Mouse (Mus musculus) hindbrain, embryonic 12.5 days (tissue): ENCODE measurements at regions not wholly inside any gene's neighbourhood (a gene's known extent, or its start where the extent isn't known, plus 50 kb on each side); places are given as distances from the start of the nearest gene placed in this dataset.

Experiments used
- ATAC-seq: fragments of 200-750 bp; cut with Nextera tagmentation; 2 replicates; pipeline ENCODE4 v1.8.0; 2017; ENCODE audit warnings: moderate TSS enrichment; ENCODE audit not compliant: low FRiP score
- H3K27ac ChIP-seq: fragments of 300-500 bp; sonication (generic); 2 replicates; pipeline ENCODE4 v1.5.1; 2016; ENCODE audit warnings: mild to moderate bottlenecking
- H3K27me3 ChIP-seq: fragments of 300-500 bp; sonication (generic); 2 replicates; pipeline ENCODE4 v1.6.1; 2016; ENCODE audit warnings: mild to moderate bottlenecking
- H3K36me3 ChIP-seq: fragments of 300-500 bp; sonication (generic); 2 replicates; pipeline ENCODE4 v1.6.1; 2016; ENCODE audit warnings: mild to moderate bottlenecking
- H3K4me1 ChIP-seq: fragments of 300-500 bp; sonication (generic); 2 replicates; pipeline ENCODE4 v1.6.1; 2016
- H3K4me2 ChIP-seq: fragments of 300-500 bp; sonication (generic); replicated peaks from 2 replicates; pipeline ENCODE4 v1.6.1; 2016; ENCODE audit warnings: mild to moderate bottlenecking
- H3K4me3 ChIP-seq: fragments of 300-500 bp; sonication (generic); 2 replicates; pipeline ENCODE4 v1.5.1; 2016; ENCODE audit warnings: mild to moderate bottlenecking
- H3K9ac ChIP-seq: fragments of 300-500 bp; sonication (generic); 2 replicates; pipeline ENCODE4 v1.6.1; 2016; ENCODE audit warnings: mild to moderate bottlenecking, moderate library complexity
- H3K9me3 ChIP-seq: fragments of 300-500 bp; sonication (generic); replicated peaks from 2 replicates; pipeline ENCODE4 v1.6.1; 2016; ENCODE audit warnings: mild to moderate bottlenecking
- WGBS: fragments of 180-500 bp; shearing (Covaris S2); methylation state at CpG from one replicate; pipeline ENCODE4 v1.1.7; 2016; 5-methylcytosine and 5-hydroxymethylcytosine counted together

- no peak overlapping the region for H3K9ac ChIP-seq
- no peaks in the 10 kb centered on the region for H3K27me3 ChIP-seq
- no peaks in the 10 kb centered on the region for H3K4me1 ChIP-seq
- H3K27ac ChIP-seq = no peak overlapping the region
- H3K9me3 ChIP-seq = no peaks in the 10 kb centered on the region
- WGBS = 88% methylated on average over 1 of the region's 1 CpGs
- ATAC-seq = no peak
- no peaks in the 10 kb centered on the region for H3K36me3 ChIP-seq
- H3K4me3 ChIP-seq = no peak overlapping the region
- no peak overlapping the region for H3K4me2 ChIP-seq
Observed at GRCm38 (mm10) chr3:157743000-157743399, 176.3 kb downstream of the Ptger3 start.

DNA sequence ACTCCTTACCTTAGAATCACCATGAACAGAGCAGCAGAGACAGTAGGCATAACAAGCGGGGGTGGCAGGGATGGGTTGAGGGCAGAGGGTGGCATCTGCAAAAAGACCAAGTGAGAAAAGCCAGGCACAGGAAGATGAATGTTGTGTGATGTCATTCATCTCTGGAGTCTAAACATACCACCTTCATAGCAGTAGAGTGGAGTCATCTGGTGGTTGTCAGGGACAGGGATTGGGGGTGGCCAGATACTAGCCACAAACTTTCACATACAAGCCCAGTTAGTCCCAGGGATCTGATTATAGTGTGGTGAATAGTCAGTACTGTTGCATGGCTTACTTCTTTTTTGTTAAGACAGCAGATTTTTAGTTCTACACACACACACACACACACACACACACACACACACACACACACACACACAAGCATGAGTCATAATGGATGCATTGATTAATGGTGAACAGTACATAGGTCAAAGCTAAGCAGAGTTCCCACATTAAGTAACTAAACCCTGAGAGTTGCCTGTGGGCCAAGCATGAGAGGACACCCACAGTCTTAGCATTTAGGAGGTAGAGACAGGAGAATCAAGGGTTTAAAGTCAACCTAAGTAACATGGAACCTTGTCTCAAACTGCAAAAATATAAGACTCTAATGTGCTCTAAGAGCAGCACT is 173.1 kb downstream of the Ptger3 start:
- no peak overlapping the region for H3K4me2 ChIP-seq
- H3K9me3 ChIP-seq = no peaks in the 10 kb centered on the region
- H3K27ac ChIP-seq = no peak overlapping the region
- WGBS = 94% methylated on average over 1 of the region's 1 CpGs
- no peak overlapping the region for H3K9ac ChIP-seq
- no peak for ATAC-seq
- no peaks in the 10 kb centered on the region for H3K4me1 ChIP-seq
- no peak overlapping the region for H3K4me3 ChIP-seq
- H3K36me3 ChIP-seq = no peaks in the 10 kb centered on the region
- no peaks in the 10 kb centered on the region for H3K27me3 ChIP-seq

DNA sequence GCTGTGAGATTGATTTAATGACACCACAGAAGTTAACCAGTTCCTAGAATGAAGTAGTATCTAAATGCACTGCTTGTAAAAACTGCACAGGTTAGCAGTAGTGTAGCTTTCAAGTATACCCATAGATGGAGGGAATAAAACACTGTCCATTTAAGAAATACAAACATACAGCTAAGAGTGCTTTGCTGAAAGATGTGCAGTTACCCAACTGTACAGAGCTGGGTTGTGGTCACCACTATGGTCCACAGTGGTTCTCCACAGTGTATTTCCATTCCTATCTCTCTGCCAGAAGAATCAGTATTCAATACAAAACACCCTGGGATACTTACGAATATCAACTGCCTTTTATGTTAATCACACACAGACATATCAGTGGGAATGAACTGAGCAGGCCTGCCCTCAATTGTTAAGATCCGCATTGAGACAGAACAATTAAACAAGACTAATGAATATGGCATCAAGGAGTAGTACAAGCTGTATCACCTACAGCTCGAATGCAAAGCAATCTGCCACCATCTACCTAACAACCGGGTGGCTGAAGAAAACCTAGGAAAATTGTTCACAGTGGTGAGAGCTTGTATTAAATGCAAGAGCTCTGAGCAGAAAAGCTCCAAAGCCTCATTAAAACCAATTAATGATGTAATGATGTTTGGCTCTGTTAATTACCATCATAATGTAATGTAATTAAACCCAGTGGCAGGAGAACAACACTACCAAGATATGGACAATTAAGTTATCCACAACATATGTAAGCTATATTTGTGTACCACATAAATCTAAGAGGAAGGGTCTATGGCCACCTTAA is 165.6 kb downstream of the Ptger3 start:
- no peaks in the 10 kb centered on the region for H3K27me3 ChIP-seq
- no peak overlapping the region for H3K27ac ChIP-seq
- H3K9me3 ChIP-seq = no peaks in the 10 kb centered on the region
- 0 out of 2 replicates have a peak, but pooled peaks have one; percentile 50 for ATAC-seq
- no peaks in the 10 kb centered on the region for H3K36me3 ChIP-seq
- WGBS = 66% methylated on average over 4 of the region's 4 CpGs
- H3K9ac ChIP-seq = no peak overlapping the region
- no peak overlapping the region for H3K4me2 ChIP-seq
- no peak overlapping the region for H3K4me3 ChIP-seq
- H3K4me1 ChIP-seq = no peaks in the 10 kb centered on the region

- Histone ChIP-seq H3K4me2 (no peak overlapping the region), H3K36me3 (no peaks in the 10 kb centered on the region), H3K9ac (no peak overlapping the region), H3K27me3 (no peaks in the 10 kb centered on the region), H3K4me1 (no peaks in the 10 kb centered on the region), H3K4me3 (no peak overlapping the region), H3K27ac (no peak overlapping the region), H3K9me3 (no peaks in the 10 kb centered on the region)
- 0 out of 2 replicates have a peak, but pooled peaks have one; percentile 32 for ATAC-seq
- 12% methylated on average over 1 of the region's 1 CpGs for WGBS
Observed at GRCm38 (mm10) chr3:157729711-157730367, 163.1 kb downstream of the Ptger3 start.

DNA sequence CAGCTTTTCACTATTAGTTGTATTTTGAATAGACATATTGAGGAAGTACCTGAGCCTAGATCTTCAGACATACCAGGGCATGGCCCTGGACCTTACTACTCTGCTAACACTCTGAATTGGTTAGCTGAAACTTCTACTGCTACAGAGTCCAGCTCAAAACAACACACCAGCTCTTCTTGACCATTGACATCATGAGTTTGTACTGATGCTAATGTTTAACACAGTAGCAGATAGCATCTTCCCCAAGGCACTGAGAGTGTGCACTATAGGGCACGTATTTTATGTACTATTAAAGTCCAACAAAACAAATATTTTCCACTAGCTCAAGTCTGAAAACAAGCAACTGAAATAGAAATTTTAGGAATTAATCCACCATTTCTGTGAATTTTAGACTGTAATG is 157.8 kb downstream of the Ptger3 start:
- Histone ChIP-seq H3K9ac (no peak overlapping the region), H3K4me3 (no peak overlapping the region), H3K9me3 (no peaks in the 10 kb centered on the region), H3K27me3 (no peaks in the 10 kb centered on the region), H3K4me2 (no peak overlapping the region), H3K4me1 (no peaks in the 10 kb centered on the region), H3K27ac (no peak overlapping the region), H3K36me3 (no peaks in the 10 kb centered on the region)
- 70% methylated on average over 1 of the region's 1 CpGs for WGBS
- no peak for ATAC-seq

GRCm38 (mm10) chr3:157723184-157723583 is 156.5 kb downstream of the Ptger3 start:
- 70% methylated on average over 5 of the region's 5 CpGs for WGBS
- no peaks in the 10 kb centered on the region for H3K36me3 ChIP-seq
- no peak overlapping the region for H3K4me2 ChIP-seq
- H3K4me1 ChIP-seq = no peaks in the 10 kb centered on the region
- ATAC-seq = no peak
- H3K9me3 ChIP-seq = no peaks in the 10 kb centered on the region
- H3K4me3 ChIP-seq = no peak overlapping the region
- H3K27me3 ChIP-seq = no peaks in the 10 kb centered on the region
- H3K9ac ChIP-seq = no peak overlapping the region
- no peak overlapping the region for H3K27ac ChIP-seq

DNA sequence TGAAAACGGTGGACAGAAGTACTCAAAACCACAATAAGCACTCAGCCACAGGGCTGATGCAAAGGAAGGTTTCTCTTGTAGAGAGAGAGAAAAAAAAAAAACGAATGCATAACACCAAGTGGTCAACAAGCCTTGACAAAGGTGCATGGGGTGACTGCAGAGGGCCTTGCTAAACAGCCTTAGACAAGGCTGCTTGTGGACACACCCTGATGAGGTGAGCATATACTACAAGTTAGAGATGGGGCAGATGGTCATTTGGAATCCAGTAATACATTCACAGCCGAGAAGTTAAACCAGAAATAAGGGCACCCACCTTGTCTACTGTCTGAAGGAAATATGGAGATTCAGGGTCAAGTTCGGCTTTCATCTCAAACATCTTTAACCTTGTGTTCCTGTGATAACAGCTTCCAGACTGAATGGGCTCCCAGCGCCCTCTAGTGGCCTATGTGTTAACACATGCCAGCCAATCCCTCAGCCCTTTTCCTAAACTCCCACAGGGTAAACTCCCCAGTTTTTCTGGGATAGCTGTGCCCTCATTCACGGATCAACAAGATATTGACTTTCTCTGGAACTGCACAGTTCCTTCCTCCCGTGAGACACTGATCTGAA is 150.7 kb downstream of the Ptger3 start:
- no peak overlapping the region for H3K9ac ChIP-seq
- 0 out of 2 replicates have a peak, but pooled peaks cover 3% of the 10 kb centered on the region for H3K27me3 ChIP-seq
- H3K4me3 ChIP-seq = no peak overlapping the region
- H3K36me3 ChIP-seq = no peaks in the 10 kb centered on the region
- no peaks in the 10 kb centered on the region for H3K4me1 ChIP-seq
- H3K27ac ChIP-seq = no peak overlapping the region
- no peaks in the 10 kb centered on the region for H3K9me3 ChIP-seq
- H3K4me2 ChIP-seq = no peak overlapping the region
- 20% methylated on average over 7 of the region's 7 CpGs for WGBS
- peak; percentile 64; the same call in 1 of the 2 replicates for ATAC-seq

- Histone ChIP-seq H3K36me3 (no peaks in the 10 kb centered on the region), H3K27me3 (0 out of 2 replicates have a peak, but pooled peaks cover 3% of the 10 kb centered on the region), H3K4me2 (no peak overlapping the region), H3K9ac (no peak overlapping the region), H3K4me3 (no peak overlapping the region), H3K27ac (no peak overlapping the region), H3K9me3 (no peaks in the 10 kb centered on the region), H3K4me1 (no peaks in the 10 kb centered on the region)
- no peak for ATAC-seq
- 86% methylated on average over 3 of the region's 3 CpGs for WGBS
Observed at GRCm38 (mm10) chr3:157714023-157714422, 147.3 kb downstream of the Ptger3 start.

DNA sequence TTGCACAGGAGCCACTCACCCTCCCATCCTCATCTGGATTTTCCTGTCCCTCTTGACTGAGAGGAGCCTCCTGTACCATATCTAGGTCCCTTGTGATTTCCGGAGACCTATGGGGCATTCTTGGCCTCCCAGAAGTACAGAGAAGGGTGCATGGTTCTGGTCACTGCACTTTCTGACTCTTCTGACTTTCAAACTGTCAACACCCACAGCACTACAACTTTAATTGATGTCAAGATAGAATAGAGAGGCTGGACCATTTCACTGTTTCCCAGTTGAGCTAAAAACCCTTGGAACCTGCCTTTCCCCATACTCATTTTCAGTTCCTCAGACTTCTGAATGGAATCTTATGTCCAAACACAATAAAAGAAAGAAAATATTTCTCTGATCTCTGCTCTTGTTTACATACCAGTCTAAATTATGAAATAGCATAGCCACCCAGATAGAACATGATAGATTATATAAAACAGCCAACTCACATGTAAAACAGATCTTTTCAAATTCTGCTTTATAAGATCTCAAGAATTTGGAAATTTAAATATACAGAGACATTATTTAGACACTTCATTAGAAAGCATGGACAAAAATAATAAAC is 144.2 kb downstream of the Ptger3 start:
- Histone ChIP-seq H3K9me3 (no peaks in the 10 kb centered on the region), H3K27me3 (0 out of 2 replicates have a peak, but pooled peaks cover 3% of the 10 kb centered on the region), H3K4me1 (no peaks in the 10 kb centered on the region), H3K9ac (no peak overlapping the region), H3K27ac (no peak overlapping the region), H3K4me3 (no peak overlapping the region), H3K36me3 (no peaks in the 10 kb centered on the region), H3K4me2 (no peak overlapping the region)
- ATAC-seq = no peak
- whole genome bisulfite sequencing = 92% methylated on average over 1 of the region's 1 CpGs

DNA sequence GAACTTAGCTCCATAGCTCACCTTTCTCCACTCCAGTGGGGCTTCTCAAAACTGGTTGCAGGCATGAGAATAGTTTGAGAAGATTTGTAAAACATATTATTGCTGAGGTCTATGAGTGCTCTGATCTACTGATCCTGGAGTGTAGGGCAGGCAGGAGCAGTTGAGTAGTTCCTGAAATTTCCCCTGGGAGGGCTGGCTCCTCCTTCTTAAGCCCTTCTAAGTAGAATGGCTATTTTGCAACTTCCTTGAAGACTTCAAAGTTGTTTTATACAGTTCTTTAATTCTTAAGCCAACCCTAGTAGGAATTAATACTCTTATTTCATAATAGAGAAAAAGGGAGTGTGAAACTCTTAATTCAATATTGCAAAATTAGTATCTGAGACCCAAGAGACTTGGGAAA is 133.3 kb downstream of the Ptger3 start:
- H3K9ac ChIP-seq = no peak overlapping the region
- H3K36me3 ChIP-seq = no peaks in the 10 kb centered on the region
- no peaks in the 10 kb centered on the region for H3K27me3 ChIP-seq
- no peaks in the 10 kb centered on the region for H3K4me1 ChIP-seq
- H3K27ac ChIP-seq = no peak overlapping the region
- no peak for ATAC-seq
- H3K4me3 ChIP-seq = no peak overlapping the region
- no peaks in the 10 kb centered on the region for H3K9me3 ChIP-seq
- no peak overlapping the region for H3K4me2 ChIP-seq

DNA sequence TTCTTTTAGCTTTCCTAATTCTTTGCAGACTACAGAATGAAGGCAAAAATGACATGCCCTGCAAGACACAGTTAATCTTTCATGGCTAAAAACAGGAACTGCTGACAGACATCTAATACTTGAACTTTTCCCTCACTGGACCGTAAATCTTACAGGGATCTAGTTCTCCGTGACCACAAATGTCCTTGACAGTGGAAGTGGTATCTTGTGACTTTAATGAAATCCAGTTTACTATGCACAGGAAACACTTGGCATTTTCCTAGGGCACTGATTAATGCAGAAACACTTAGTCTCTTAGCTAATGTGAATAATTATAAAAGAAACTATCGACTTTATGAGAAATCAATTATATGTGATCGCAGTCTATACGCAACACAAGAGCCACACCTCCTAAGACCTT is 131.8 kb downstream of the Ptger3 start:
- Histone ChIP-seq H3K4me3 (no peak overlapping the region), H3K9me3 (no peaks in the 10 kb centered on the region), H3K27ac (no peak overlapping the region), H3K9ac (no peak overlapping the region), H3K36me3 (no peaks in the 10 kb centered on the region), H3K4me1 (no peaks in the 10 kb centered on the region), H3K4me2 (no peak overlapping the region), H3K27me3 (no peaks in the 10 kb centered on the region)
- WGBS = 89% methylated on average over 5 of the region's 5 CpGs
- ATAC-seq = no peak
